Comparison of ENCODE assay signal across 22 mouse cellular contexts in the genomic region with DNA sequence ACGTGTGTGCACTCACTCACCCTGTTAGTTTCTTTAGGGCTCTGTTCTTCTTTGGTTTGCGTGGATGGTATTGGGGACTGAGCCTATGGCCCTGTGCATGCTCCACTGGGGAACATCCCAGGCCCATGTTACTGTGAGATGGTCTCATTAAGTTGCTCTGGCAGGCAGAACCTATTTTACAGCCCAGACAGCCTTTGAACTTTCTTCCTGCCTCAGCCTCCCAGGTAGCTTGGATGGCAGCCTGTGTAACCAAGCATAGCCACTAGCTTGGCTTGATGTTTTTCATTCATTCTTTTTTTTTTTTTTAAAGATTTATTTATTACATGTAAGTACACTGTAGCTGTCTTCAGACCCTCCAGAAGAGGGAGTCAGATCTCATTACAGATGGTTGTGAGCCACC.
"Had no signal": no experiment of that assay in that cellular context is flagged by ENCODE, and none has a peak within 500 bp of the region (broad histone marks: within the 10 kb centered on the region; RNA-seq: fewer than 3 reads in every experiment).

No protein-coding gene starts in this region.

- H3K9ac ChIP-seq: hindbrain, embryonic 15.5 days; limb, embryonic 12.5 days; limb, embryonic 15.5 days; lung, embryonic 15.5 days; midbrain, embryonic 13.5 days; neural tube, embryonic 13.5 days; stomach, embryonic 15.5 days had no signal

- ATAC-seq: intestine, postnatal 0 days; midbrain, embryonic 13.5 days; midbrain, embryonic 16.5 days had no signal

- H3K9me3 ChIP-seq: hindbrain, embryonic 15.5 days; limb, embryonic 12.5 days; limb, embryonic 15.5 days; lung, embryonic 15.5 days; megakaryocyte, embryonic 14.5 days; midbrain, embryonic 10.5 days; midbrain, embryonic 13.5 days; neural tube, embryonic 13.5 days; stomach, embryonic 15.5 days had no signal

- H3K27ac ChIP-seq: hindbrain, embryonic 15.5 days; limb, embryonic 12.5 days; limb, embryonic 15.5 days; lung, embryonic 15.5 days; midbrain, embryonic 10.5 days; midbrain, embryonic 13.5 days; neural tube, embryonic 13.5 days; stomach, embryonic 15.5 days had no signal

- H3K4me2 ChIP-seq: hindbrain, embryonic 15.5 days; limb, embryonic 12.5 days; limb, embryonic 15.5 days; liver, embryonic 11.5 days; lung, embryonic 15.5 days; midbrain, embryonic 13.5 days; neural tube, embryonic 13.5 days; stomach, embryonic 15.5 days had no signal

- H3K27me3 ChIP-seq: hindbrain, embryonic 15.5 days; limb, embryonic 12.5 days; limb, embryonic 15.5 days; lung, embryonic 15.5 days; megakaryocyte, embryonic 14.5 days; midbrain, embryonic 13.5 days; neural tube, embryonic 13.5 days; stomach, embryonic 15.5 days had no signal

- DNase-seq: layer of hippocampus, postnatal 36 days; left cerebral cortex, postnatal 4 days; lung, adult 18-20 months; lung, postnatal 10 days; lung, postnatal 36 days; retina, postnatal 1 day; right cerebral cortex, postnatal 25 days; spleen, adult 18-20 months; thymus, postnatal 25 days had no signal

- H3K4me3 ChIP-seq: hindbrain, embryonic 15.5 days; limb, embryonic 12.5 days; limb, embryonic 15.5 days; lung, embryonic 15.5 days; megakaryocyte, embryonic 14.5 days; midbrain, embryonic 10.5 days; midbrain, embryonic 13.5 days; myocyte; neural tube, embryonic 13.5 days; stomach, embryonic 15.5 days had no signal
